Mouse (Mus musculus) liver, adult 2 months (tissue): Measurements from ENCODE around the gene Ctla4. TPM values are rescaled to one million over a fixed set of nuclear protein-coding genes. Genes with fewer than 3 reads are reported as not detected.

Source experiments
- DNase-seq: peaks from one replicate; pipeline ENCODE4 v3.0.0-alpha.2; 2011; ENCODE audit warnings: low read depth, low spot score; ENCODE audit errors: extremely low read depth
- H3K27ac ChIP-seq: fragments of 200-500 bp; replicated peaks from 2 replicates; pipeline ENCODE4 v1.5.1; 2012; ENCODE audit warnings: low read depth, mild to moderate bottlenecking, control low read depth, inconsistent platforms, low read length; ENCODE audit not compliant: insufficient read depth
- H3K27me3 ChIP-seq: fragments of 200-500 bp; 2 replicates; pipeline ENCODE4 v1.6.1; 2012; ENCODE audit warnings: mild to moderate bottlenecking, moderate library complexity, low read length, inconsistent platforms; ENCODE audit not compliant: control insufficient read depth, insufficient read depth
- H3K36me3 ChIP-seq: fragments of 200-500 bp; 2 replicates; pipeline ENCODE4 v1.6.1; 2012; ENCODE audit warnings: low read length, inconsistent platforms; ENCODE audit not compliant: control insufficient read depth, insufficient read depth
- H3K4me1 ChIP-seq: fragments of 200-500 bp; 2 replicates; pipeline ENCODE4 v1.6.1; 2011; ENCODE audit warnings: low read length; ENCODE audit not compliant: control insufficient read depth, insufficient read depth
- H3K4me3 ChIP-seq: fragments of 200-500 bp; 2 replicates; pipeline ENCODE4 v1.5.1; 2011; ENCODE audit warnings: low read depth, mild to moderate bottlenecking, control low read depth, low read length, moderate library complexity; ENCODE audit not compliant: insufficient read depth
- H3K79me2 ChIP-seq: fragments of 200-500 bp; 2 replicates; pipeline ENCODE4 v1.6.1; 2012; ENCODE audit warnings: inconsistent platforms, mild to moderate bottlenecking, low read length, moderate library complexity; ENCODE audit not compliant: control insufficient read depth, insufficient read depth
- H3K9ac ChIP-seq: fragments of 200-500 bp; 2 replicates; pipeline ENCODE4 v1.6.1; 2012; ENCODE audit warnings: low read depth, mild to moderate bottlenecking, control low read depth, inconsistent platforms, low read length
- CTCF ChIP-seq: fragments of 200-500 bp; IDR thresholded peaks from 2 replicates; pipeline ENCODE4 v1.5.1; 2011; ENCODE audit warnings: low read depth, low read length, control low read depth
- POLR2A ChIP-seq: fragments of 200-500 bp; IDR thresholded peaks from 2 replicates; pipeline ENCODE4 v1.6.1; 2011; ENCODE audit warnings: low read length, control low read depth; ENCODE audit not compliant: insufficient read depth; ENCODE audit errors: extremely low read depth
- WGBS: fragments of 180-500 bp; shearing (Covaris S2); methylation state at CpG from one replicate; pipeline ENCODE4 v1.1.7; 2018; 5-methylcytosine and 5-hydroxymethylcytosine counted together
- polyA plus RNA-seq: library from polyadenylated mRNA; depleted of rRNA; stranded (reverse); fragments of >200 nt; gene quantifications from 2 replicates; pipeline ENCODE4 v1.2.3, GENCODE M21; 2012
- total RNA-seq: library from RNA; depleted of rRNA; stranded (reverse); fragments of >200 nt; gene quantifications from 2 replicates; pipeline ENCODE4 v1.2.3, GENCODE M21; 2014

The Ctla4 gene
- total and polyA plus RNA-seq, 2 experiments, result not detected

GRCm38 (mm10) chr1:60851041-60851781, 35.6 kb upstream of the Ctla4 start:
- Histone ChIP-seq H3K79me2 (no peaks in the 10 kb centered on the region), H3K4me3 (no peak overlapping the region)
- WGBS, result 79% methylated on average over 8 of the region's 8 CpGs

GRCm38 (mm10) chr1:60852075-60852769, 34.6 kb upstream of the Ctla4 start:
- Histone ChIP-seq H3K4me1 (no peaks in the 10 kb centered on the region; the same call in 1 of the 2 replicates), H3K36me3 (no peaks in the 10 kb centered on the region), H3K27me3 (no peaks in the 10 kb centered on the region), H3K9ac (no peak overlapping the region), H3K79me2 (no peaks in the 10 kb centered on the region), H3K4me3 (no peak overlapping the region), H3K27ac (no peak overlapping the region)
- DNase-seq, result no peak
- TF ChIP-seq CTCF, result no peak
- no peak for TF ChIP-seq POLR2A
- 70% methylated on average over 10 of the region's 10 CpGs for WGBS

More at GRCm38 (mm10) chr1:60851041-60851781, 35.6 kb upstream of the Ctla4 start:
- Histone ChIP-seq H3K9ac (no peak overlapping the region), H3K36me3 (no peaks in the 10 kb centered on the region), H3K27ac (no peak overlapping the region), H3K27me3 (no peaks in the 10 kb centered on the region), H3K4me1 (peaks cover 2% of the 10 kb centered on the region; the same call in 1 of the 2 replicates)
- TF ChIP-seq CTCF (no peak), POLR2A (no peak)
- DNase-seq, result no peak

GRCm38 (mm10) chr1:60852770-60853147, 34.0 kb upstream of the Ctla4 start:
- Histone ChIP-seq H3K27me3 (no peaks in the 10 kb centered on the region), H3K9ac (no peak overlapping the region), H3K27ac (no peak overlapping the region), H3K4me3 (no peak overlapping the region), H3K36me3 (no peaks in the 10 kb centered on the region), H3K79me2 (no peaks in the 10 kb centered on the region), H3K4me1 (no peaks in the 10 kb centered on the region; the same call in 1 of the 2 replicates)
- TF ChIP-seq POLR2A, result no peak
- TF ChIP-seq CTCF, result no peak
- WGBS, result 85% methylated on average over 6 of the region's 6 CpGs
- DNase-seq, result no peak

DNA sequence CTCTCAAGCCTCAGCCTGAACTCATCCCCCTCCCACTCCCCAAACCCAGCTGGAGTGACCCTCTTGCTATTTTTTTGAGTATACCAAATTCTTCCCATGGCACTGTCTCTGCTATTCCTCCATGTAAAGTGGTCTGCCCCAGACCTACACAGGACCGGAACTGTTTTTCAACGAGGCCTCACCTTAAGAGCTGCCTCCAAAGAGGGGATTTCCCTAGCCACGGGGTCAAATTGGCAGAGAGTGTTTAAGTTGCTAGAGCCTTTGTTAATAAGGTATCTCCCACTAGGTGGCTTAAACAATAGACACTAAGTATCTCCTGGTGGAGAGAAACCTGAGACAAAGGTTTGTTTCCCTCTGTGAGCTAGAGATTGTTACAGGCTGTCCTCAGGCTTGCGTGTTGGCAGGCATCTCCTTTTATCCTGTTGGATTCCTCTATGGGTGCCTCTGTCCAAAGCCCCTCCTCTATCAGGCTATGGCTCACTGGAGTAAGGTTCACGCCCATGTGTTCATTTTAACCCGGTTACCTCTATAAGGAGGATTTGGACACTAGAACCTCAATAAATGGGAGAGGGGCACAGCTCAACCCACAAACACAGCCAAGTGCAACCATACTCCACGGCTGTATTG, 33.4 kb upstream of the Ctla4 start:
- no peak overlapping the region for H3K9ac ChIP-seq
- no peak overlapping the region for H3K4me3 ChIP-seq
- no peaks in the 10 kb centered on the region for H3K27me3 ChIP-seq
- TF ChIP-seq POLR2A, result no peak
- no peak overlapping the region for H3K27ac ChIP-seq
- H3K36me3 ChIP-seq, result no peaks in the 10 kb centered on the region
- H3K4me1 ChIP-seq, result no peaks in the 10 kb centered on the region; the same call in 1 of the 2 replicates
- WGBS, result 74% methylated on average over 7 of the region's 7 CpGs
- H3K79me2 ChIP-seq, result no peaks in the 10 kb centered on the region
- DNase-seq, result no peak

DNA sequence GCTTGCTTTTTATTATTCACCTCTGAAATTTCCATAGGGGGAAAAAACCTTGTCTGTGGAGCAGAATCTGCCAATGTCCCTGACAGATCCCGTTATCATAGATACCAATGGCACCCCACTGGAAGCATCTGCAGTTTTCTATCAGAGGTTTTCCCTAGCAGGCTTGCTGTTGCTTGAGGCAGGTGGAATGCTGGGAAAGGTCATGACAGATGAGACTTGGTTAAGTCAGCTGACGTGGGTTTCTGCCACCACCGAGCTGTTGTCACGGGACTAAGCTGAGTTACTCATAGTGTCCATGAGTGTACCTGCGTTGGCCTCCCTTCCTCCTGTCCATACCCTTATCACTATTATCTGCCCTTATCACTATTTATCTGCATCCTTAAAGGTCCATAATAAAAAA, 32.8 kb upstream of the Ctla4 start:
- Histone ChIP-seq H3K79me2 (no peaks in the 10 kb centered on the region), H3K36me3 (no peaks in the 10 kb centered on the region), H3K27ac (no peak overlapping the region), H3K27me3 (no peaks in the 10 kb centered on the region), H3K4me1 (no peaks in the 10 kb centered on the region; the same call in 1 of the 2 replicates), H3K9ac (no peak overlapping the region), H3K4me3 (no peak overlapping the region)
- no peak for TF ChIP-seq CTCF
- no peak for TF ChIP-seq POLR2A
- DNase-seq, result no peak
- 95% methylated on average over 5 of the region's 5 CpGs for WGBS
